Mouse (Mus musculus) right cerebral cortex, postnatal 4 days (tissue): ENCODE data around the gene Ermp1.
"Not testable (repeated sequence)": the region's sequence is repeated elsewhere in the genome, so short reads cannot be mapped to it uniquely, and the experiment has no call there.

ENCODE experiments used
- DNase-seq: peaks from one replicate; pipeline ENCODE4 v3.0.0-alpha.2; 2022

The Ermp1 gene

GRCm38 (mm10) chr19:29596985-29597384 lies 51.2 kb downstream of the Ermp1 start:
- no peak for DNase-seq

- DNase-seq, result no peak
Measured at GRCm38 (mm10) chr19:29596276-29596675, 51.9 kb downstream of the Ermp1 start.

GRCm38 (mm10) chr19:29593783-29594182 lies 54.4 kb downstream of the Ermp1 start:
- DNase-seq, result not testable (repeated sequence)

GRCm38 (mm10) chr19:29583734-29584133 lies 64.5 kb downstream of the Ermp1 start:
- DNase-seq, result no peak

- no peak for DNase-seq
Measured at GRCm38 (mm10) chr19:29582439-29582838, 65.8 kb downstream of the Ermp1 start.

- no peak for DNase-seq
Measured at GRCm38 (mm10) chr19:29566512-29566911, 81.7 kb downstream of the Ermp1 start.

GRCm38 (mm10) chr19:29563258-29563779 lies 84.9 kb downstream of the Ermp1 start:
- DNase-seq, result peak; percentile 48

- DNase-seq, result no peak
Measured at GRCm38 (mm10) chr19:29562603-29563002, 85.6 kb downstream of the Ermp1 start.

GRCm38 (mm10) chr19:29562166-29562565 lies 86.0 kb downstream of the Ermp1 start:
- DNase-seq, result no peak
